Mouse (Mus musculus) forebrain, embryonic 15.5 days (tissue): Measurements from ENCODE around the gene Tmem258. TPM values are rescaled to one million over a fixed set of nuclear protein-coding genes. Genes with fewer than 3 reads are reported as not detected.
"Not testable (repeated sequence)": the region's sequence is repeated elsewhere in the genome, so short reads cannot be mapped to it uniquely, and the experiment has no call there.

Experiments
- ATAC-seq: fragments of 200-750 bp; cut with Nextera tagmentation; replicated peaks from 2 replicates; pipeline ENCODE4 v1.8.0; 2017; ENCODE audit warnings: mild to moderate bottlenecking, moderate TSS enrichment, moderate library complexity
- H3K27ac ChIP-seq: fragments of 300-500 bp; sonication (generic); replicated peaks from 2 replicates; pipeline ENCODE4 v1.5.1; 2015; ENCODE audit warnings: mild to moderate bottlenecking, inconsistent platforms
- H3K27me3 ChIP-seq: fragments of 300-500 bp; sonication (generic); 2 replicates; pipeline ENCODE4 v1.6.1; 2015; ENCODE audit warnings: inconsistent platforms
- H3K36me3 ChIP-seq: fragments of 300-500 bp; sonication (generic); 2 replicates; pipeline ENCODE4 v1.6.1; 2015; ENCODE audit warnings: mild to moderate bottlenecking, inconsistent platforms
- H3K4me1 ChIP-seq: fragments of 300-500 bp; sonication (generic); 2 replicates; pipeline ENCODE4 v1.6.1; 2015; ENCODE audit warnings: inconsistent platforms
- H3K4me2 ChIP-seq: fragments of 300-500 bp; sonication (generic); replicated peaks from 2 replicates; pipeline ENCODE4 v1.6.1; 2015; ENCODE audit warnings: mild to moderate bottlenecking, inconsistent platforms
- H3K4me3 ChIP-seq: fragments of 300-500 bp; sonication (generic); 2 replicates; pipeline ENCODE4 v1.5.1; 2015; ENCODE audit warnings: mild to moderate bottlenecking, inconsistent platforms
- H3K9ac ChIP-seq: fragments of 300-500 bp; sonication (generic); replicated peaks from 2 replicates; pipeline ENCODE4 v1.6.1; 2015; ENCODE audit warnings: mild to moderate bottlenecking, inconsistent platforms
- H3K9me3 ChIP-seq: fragments of 300-500 bp; sonication (generic); 2 replicates; pipeline ENCODE4 v1.6.1; 2016; ENCODE audit warnings: inconsistent platforms
- WGBS: fragments of 180-500 bp; shearing (Covaris S2); methylation state at CpG from one replicate; pipeline ENCODE4 v1.1.7; 2015; ENCODE audit warnings: mixed read lengths; 5-methylcytosine and 5-hydroxymethylcytosine counted together
- polyA plus RNA-seq: library from polyadenylated mRNA; unstranded; fragments of >200 nt; fragmentation: Nextera tagmentation; extraction: Ambion mirVana; gene quantifications from 2 replicates; pipeline ENCODE4 v1.2.1, GENCODE M21; 2015

The Tmem258 gene
- 397 and 403 TPM in 2 replicates for polyA plus RNA-seq

DNA sequence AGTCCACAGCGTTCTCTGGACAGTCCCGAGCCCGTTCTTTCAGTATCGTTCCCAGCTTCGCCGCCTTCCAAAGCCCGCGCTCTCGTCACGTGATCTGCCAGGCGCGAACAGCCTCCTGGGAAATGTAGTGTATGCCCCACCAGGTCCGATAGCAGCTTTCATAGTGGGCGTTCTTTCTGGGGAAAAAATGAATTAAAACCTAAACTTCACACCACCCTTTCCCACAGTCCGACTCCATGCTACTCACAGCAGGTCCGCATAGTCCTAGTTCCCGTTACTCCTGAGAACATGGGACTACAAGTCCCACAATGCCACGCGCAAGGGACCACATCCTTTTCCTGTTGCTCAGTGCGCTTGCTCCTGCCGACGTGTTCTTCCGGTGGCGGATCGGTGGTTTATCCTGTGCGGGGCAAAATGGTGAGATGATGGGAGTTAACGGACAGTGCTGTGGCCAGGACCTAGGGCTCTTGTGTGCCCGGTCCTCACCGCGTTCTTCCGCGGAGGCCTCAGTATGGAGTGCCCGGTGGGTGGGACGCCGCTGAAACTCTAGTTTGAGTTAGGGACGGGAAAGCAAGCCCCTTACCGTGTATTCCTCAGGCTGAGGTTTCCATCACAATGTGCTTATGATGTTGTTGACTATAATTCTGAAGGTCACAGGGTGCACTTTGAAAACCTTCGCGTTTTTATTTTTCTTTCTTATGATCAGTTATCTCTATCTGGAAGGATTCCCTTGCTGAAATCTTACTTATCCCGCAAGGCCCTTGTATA lies at the start of gene Tmem258, which contains the start of gene Fen1:
TSS of gene Tmem258 (plus strand) at position 167 of the 768 bp plus-strand sequence.
TSS of gene Fen1 (minus strand) at position 322 of the 768 bp plus-strand sequence.
- peak within 1 kb of the TSS; percentile 88 for H3K9ac ChIP-seq
- WGBS = under 1% methylated on average over 40 of the region's 40 CpGs
- H3K9me3 ChIP-seq = no peaks in the 10 kb centered on the region
- peak; percentile 94 for ATAC-seq
- H3K36me3 ChIP-seq = peaks cover 42% of the 10 kb centered on the region
- H3K27me3 ChIP-seq = no peaks in the 10 kb centered on the region
- peak within 1 kb of the TSS; percentile 89 for H3K27ac ChIP-seq
- peak within 1 kb of the TSS; percentile 93 for H3K4me3 ChIP-seq
- peaks cover 20% of the 10 kb centered on the region for H3K4me1 ChIP-seq
- peak within 1 kb of the TSS; percentile 88 for H3K4me2 ChIP-seq

DNA sequence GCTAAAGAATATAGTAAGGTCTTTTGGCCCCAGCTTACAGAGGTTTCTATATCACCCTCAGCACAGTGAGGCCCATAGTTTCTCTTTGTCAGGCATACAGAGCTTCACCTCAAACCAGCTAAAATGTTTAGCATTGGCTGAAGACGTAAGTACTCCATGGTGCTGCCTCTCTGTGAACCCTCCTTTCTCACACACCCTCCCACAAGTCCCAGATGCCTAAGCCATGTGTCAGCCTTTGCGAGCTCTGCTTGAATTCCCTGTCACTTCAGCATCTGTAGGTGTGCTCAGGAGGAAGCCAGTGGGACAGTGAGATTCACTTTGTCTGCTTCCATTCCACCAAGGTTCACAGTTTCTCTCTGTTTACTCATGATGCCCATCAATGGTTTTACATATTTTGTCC lies 46.1 kb upstream of the Tmem258 start:
- Histone ChIP-seq H3K4me3 (no peak overlapping the region), H3K27ac (no peak overlapping the region), H3K36me3 (no peaks in the 10 kb centered on the region), H3K4me2 (no peak overlapping the region), H3K4me1 (no peaks in the 10 kb centered on the region), H3K9ac (no peak overlapping the region), H3K27me3 (no peaks in the 10 kb centered on the region), H3K9me3 (no peaks in the 10 kb centered on the region)
- 90% methylated on average over 2 of the region's 2 CpGs for WGBS
- ATAC-seq = no peak

DNA sequence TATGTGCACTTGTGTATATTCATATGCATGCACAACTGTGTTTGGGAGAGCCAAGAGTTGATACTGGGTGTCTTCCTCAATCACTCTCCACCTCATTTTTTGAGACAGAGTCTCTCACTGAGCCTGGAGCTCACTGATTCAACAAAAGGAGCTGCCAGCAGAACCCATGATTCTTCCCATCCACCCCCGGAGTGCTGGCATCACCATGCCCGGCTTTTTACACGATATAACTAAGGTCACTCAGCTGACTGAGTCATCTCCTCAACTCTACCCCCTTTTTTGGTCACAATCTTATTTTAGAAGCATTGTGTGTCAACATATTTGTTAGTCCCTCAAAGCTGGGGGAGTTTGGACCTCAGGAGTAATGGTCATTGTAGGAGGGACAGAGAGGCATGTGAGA lies 39.9 kb upstream of the Tmem258 start:
- H3K9me3 ChIP-seq = no peaks in the 10 kb centered on the region
- no peaks in the 10 kb centered on the region for H3K36me3 ChIP-seq
- H3K4me1 ChIP-seq = no peaks in the 10 kb centered on the region
- H3K27me3 ChIP-seq = no peaks in the 10 kb centered on the region
- H3K9ac ChIP-seq = no peak overlapping the region
- ATAC-seq = no peak
- H3K4me3 ChIP-seq = no peak overlapping the region
- 92% methylated on average over 3 of the region's 3 CpGs for WGBS
- no peak overlapping the region for H3K4me2 ChIP-seq
- no peak overlapping the region for H3K27ac ChIP-seq

DNA sequence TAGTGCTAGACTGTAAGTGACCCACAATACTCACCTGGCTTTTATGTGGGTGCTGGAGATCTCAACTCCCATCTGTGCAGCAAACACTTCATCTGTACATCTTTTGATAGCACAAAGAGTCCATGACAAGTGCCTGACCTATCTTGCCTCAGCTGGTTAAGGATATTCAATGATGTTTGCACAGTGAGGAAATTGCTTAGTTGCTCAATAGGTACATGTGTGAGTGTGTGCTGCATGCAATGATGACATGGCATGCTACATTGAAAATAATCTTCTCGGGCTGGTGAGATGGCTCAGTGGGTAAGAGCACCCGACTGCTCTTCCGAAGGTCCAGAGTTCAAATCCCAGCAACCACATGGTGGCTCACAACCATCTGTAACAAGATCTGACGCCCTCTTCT lies 37.9 kb upstream of the Tmem258 start:
- not testable (repeated sequence) for H3K9me3 ChIP-seq, H3K36me3 ChIP-seq, ATAC-seq

DNA sequence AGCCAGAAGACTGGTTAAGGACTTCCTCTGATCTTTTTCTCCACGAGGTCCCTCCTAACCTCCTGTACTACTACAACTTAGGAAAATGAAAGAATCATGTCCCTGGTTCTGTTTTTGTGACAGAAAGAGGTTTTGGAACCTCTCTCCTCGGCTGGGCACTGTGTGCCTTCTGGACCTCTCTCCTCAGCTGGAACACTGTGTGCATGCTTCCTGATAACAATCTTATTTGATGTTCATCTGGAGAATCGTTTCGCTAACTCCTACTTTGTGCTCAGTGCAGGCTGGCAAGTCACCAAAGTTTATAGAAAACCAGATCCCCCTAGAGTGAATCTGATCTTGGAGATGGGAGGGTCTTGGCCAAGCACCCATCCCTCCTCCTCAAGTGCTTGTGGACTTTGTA lies 36.7 kb upstream of the Tmem258 start:
- no peaks in the 10 kb centered on the region for H3K36me3 ChIP-seq
- H3K9me3 ChIP-seq = no peaks in the 10 kb centered on the region
- H3K27me3 ChIP-seq = no peaks in the 10 kb centered on the region
- no peak overlapping the region for H3K27ac ChIP-seq
- no peak for ATAC-seq
- no peak overlapping the region for H3K4me2 ChIP-seq
- no peaks in the 10 kb centered on the region for H3K4me1 ChIP-seq
- H3K9ac ChIP-seq = no peak overlapping the region
- H3K4me3 ChIP-seq = no peak overlapping the region
- 86% methylated on average over 4 of the region's 4 CpGs for WGBS

More for the DNA sequence above, 37.9 kb upstream of the Tmem258 start:
- H3K27me3 ChIP-seq, H3K27ac ChIP-seq, H3K4me2 ChIP-seq, H3K4me3 ChIP-seq, H3K9ac ChIP-seq, H3K4me1 ChIP-seq: not testable (repeated sequence)
- 98% methylated on average over 4 of the region's 4 CpGs for WGBS

GRCm38 (mm10) chr19:10167951-10168350 lies 35.9 kb upstream of the Tmem258 start:
- 72% methylated on average over 1 of the region's 1 CpGs for WGBS
- Histone ChIP-seq H3K27ac (no peak overlapping the region), H3K9me3 (no peaks in the 10 kb centered on the region), H3K9ac (no peak overlapping the region), H3K27me3 (no peaks in the 10 kb centered on the region), H3K4me2 (no peak overlapping the region), H3K4me1 (no peaks in the 10 kb centered on the region), H3K4me3 (no peak overlapping the region), H3K36me3 (no peaks in the 10 kb centered on the region)
- ATAC-seq = no peak

DNA sequence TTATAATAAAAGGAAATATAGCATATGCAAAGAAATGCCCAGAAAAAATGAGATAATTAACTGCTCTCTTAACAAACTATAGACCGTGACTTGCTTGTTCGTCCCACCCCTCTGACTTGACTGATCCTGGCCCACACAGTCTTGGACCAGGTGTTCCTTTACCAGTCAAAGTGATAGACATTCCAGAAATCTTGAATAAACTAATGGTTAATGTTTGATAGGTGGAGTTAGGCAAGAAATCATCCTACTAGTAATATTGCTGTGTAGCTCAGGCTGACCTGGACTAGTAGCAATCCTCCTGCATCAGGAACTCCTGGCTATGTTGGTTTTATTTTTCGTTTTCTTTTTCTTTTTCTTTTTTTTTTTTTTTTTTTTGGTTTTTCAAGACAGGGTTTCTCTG lies 35.4 kb upstream of the Tmem258 start:
- no peaks in the 10 kb centered on the region for H3K36me3 ChIP-seq
- no peak overlapping the region for H3K4me3 ChIP-seq
- no peaks in the 10 kb centered on the region for H3K9me3 ChIP-seq
- H3K4me2 ChIP-seq = no peak overlapping the region
- H3K27me3 ChIP-seq = no peaks in the 10 kb centered on the region
- ATAC-seq = no peak
- 88% methylated on average over 3 of the region's 3 CpGs for WGBS
- no peak overlapping the region for H3K27ac ChIP-seq
- H3K4me1 ChIP-seq = no peaks in the 10 kb centered on the region
- H3K9ac ChIP-seq = no peak overlapping the region

- no peaks in the 10 kb centered on the region for H3K9me3 ChIP-seq
- H3K4me1 ChIP-seq = no peaks in the 10 kb centered on the region
- H3K4me2 ChIP-seq = no peak overlapping the region
- H3K4me3 ChIP-seq = no peak overlapping the region
- no peak overlapping the region for H3K27ac ChIP-seq
- no peaks in the 10 kb centered on the region for H3K36me3 ChIP-seq
- H3K27me3 ChIP-seq = no peaks in the 10 kb centered on the region
- ATAC-seq = no peak
- H3K9ac ChIP-seq = no peak overlapping the region
Measured at GRCm38 (mm10) chr19:10169179-10169578, 34.6 kb upstream of the Tmem258 start.

DNA sequence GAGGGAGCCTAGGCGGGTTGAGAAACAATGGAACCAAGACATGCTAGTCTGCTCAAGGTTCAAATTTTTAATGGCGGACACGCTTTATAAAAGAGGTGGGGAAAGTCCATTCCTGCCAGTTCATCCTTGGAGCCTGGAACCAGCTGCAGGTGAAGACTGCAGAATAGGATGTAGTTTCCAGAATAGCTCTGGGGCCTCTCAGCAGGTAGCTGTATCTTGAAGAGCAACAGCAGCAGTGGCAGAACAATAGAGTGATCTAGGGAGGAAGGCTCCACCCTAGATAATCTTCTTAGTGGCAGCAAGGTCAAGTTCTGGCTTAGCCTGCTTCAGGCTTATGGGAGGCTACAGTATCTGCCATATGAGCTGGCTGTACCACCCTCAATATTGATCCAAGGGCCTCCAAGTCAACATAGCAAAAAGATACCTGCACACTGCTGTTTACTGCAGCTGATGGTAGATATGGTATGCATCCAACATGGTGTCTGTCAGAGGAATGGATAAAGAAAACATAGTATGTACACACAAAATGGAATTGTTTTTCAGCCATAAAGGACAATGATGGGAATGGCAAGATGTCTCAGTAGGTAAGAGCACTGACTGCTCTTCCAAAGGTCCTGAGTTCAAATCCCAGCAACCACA lies 34.0 kb upstream of the Tmem258 start:
- H3K27ac ChIP-seq, H3K9ac ChIP-seq, H3K4me1 ChIP-seq, ATAC-seq, H3K9me3 ChIP-seq, H3K4me3 ChIP-seq, H3K27me3 ChIP-seq, H3K36me3 ChIP-seq, H3K4me2 ChIP-seq: not testable (repeated sequence)
- WGBS = 82% methylated on average over 3 of the region's 3 CpGs

DNA sequence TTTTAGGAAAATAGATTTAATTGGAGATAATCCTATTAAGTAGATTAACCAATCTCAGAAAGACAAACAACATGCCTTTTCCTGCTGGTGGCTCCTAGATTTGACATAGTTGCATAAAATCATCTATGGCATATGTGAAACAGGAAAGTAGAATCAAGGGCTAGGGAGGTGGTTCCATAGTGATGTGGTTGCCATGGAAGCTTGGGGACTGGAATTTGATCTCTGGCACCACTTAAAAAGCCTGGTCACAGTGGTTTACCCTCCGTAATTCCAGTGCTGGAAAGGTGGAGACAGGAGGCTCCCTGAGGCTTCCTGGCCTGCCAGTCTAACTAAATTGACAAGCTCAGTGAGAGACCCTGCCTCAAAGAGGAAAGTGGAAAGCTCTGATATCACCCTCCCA lies 33.3 kb upstream of the Tmem258 start:
- H3K4me3 ChIP-seq = no peak overlapping the region
- no peak overlapping the region for H3K4me2 ChIP-seq
- no peaks in the 10 kb centered on the region for H3K4me1 ChIP-seq
- WGBS = 27% methylated on average over 1 of the region's 1 CpGs
- H3K9ac ChIP-seq = no peak overlapping the region
- H3K9me3 ChIP-seq = no peaks in the 10 kb centered on the region
- no peak overlapping the region for H3K27ac ChIP-seq
- no peaks in the 10 kb centered on the region for H3K27me3 ChIP-seq
- H3K36me3 ChIP-seq = no peaks in the 10 kb centered on the region
- ATAC-seq = no peak

- H3K9ac ChIP-seq = no peak overlapping the region
- H3K4me1 ChIP-seq = no peaks in the 10 kb centered on the region
- 84% methylated on average over 7 of the region's 7 CpGs for whole genome bisulfite sequencing
- no peaks in the 10 kb centered on the region for H3K27me3 ChIP-seq
- no peaks in the 10 kb centered on the region for H3K9me3 ChIP-seq
- no peaks in the 10 kb centered on the region for H3K36me3 ChIP-seq
- H3K4me3 ChIP-seq = no peak overlapping the region
- no peak for ATAC-seq
- no peak overlapping the region for H3K4me2 ChIP-seq
- no peak overlapping the region for H3K27ac ChIP-seq
Measured at GRCm38 (mm10) chr19:10171359-10171758, 32.5 kb upstream of the Tmem258 start.

GRCm38 (mm10) chr19:10171846-10172245 lies 32.0 kb upstream of the Tmem258 start:
- no peak for ATAC-seq
- Histone ChIP-seq H3K9me3 (no peaks in the 10 kb centered on the region), H3K27me3 (no peaks in the 10 kb centered on the region), H3K4me1 (no peaks in the 10 kb centered on the region), H3K4me3 (no peak overlapping the region), H3K4me2 (no peak overlapping the region), H3K9ac (no peak overlapping the region), H3K27ac (no peak overlapping the region), H3K36me3 (no peaks in the 10 kb centered on the region)
